Mouse (Mus musculus) megakaryocyte-erythroid progenitor cell, adult 5 weeks (primary cell): Measurements from ENCODE around the gene Aaas. TPM values are rescaled to one million over a fixed set of nuclear protein-coding genes. Genes with fewer than 3 reads are reported as not detected.

Experiments
- polyA plus RNA-seq: library from polyadenylated mRNA; stranded (reverse); fragments of >175 nt; gene quantifications from 2 replicates; pipeline ENCODE4 v1.2.3, GENCODE M21; 2012

Gene Aaas
- polyA plus RNA-seq: 148 and 161 TPM in 2 replicates

GRCm38 (mm10) chr15:102350138-102350941 lies at the start of gene Aaas:
TSS of gene Aaas (minus strand) at chr15:102350771.

GRCm38 (mm10) chr15:102366733-102367344 lies 16.3 kb upstream of the Aaas start, which contains the start of gene Sp7:
TSS of gene Sp7 (minus strand) at chr15:102367182.

GRCm38 (mm10) chr15:102331610-102332015 lies 19.0 kb downstream of the Aaas start, which contains the start of gene Myg1:
TSS of gene Myg1 (plus strand) at chr15:102331709.

GRCm38 (mm10) chr15:102326022-102326576 lies 24.5 kb downstream of the Aaas start, which contains the start of gene Pfdn5:
TSS of gene Pfdn5 (plus strand) at chr15:102326116.

GRCm38 (mm10) chr15:102295633-102296367 lies 54.8 kb downstream of the Aaas start, which contains the start of gene Espl1:
TSS of gene Espl1 (plus strand) at chr15:102296266.

Other genes with a start within 250 kb of the Aaas start
- 19.3 and 22.6 TPM in 2 replicates for gene Spryd3, start 214.5 kb downstream of the Aaas start, polyA plus RNA-seq
- 0.41 TPM in 1 of 2 replicates, not detected in the other for gene Igfbp6, start 206.4 kb downstream of the Aaas start, polyA plus RNA-seq
- gene Soat2, start 200.2 kb downstream of the Aaas start, polyA plus RNA-seq: 1.9 and 5.1 TPM in 2 replicates
- gene Zfp740, start 147.5 kb downstream of the Aaas start, polyA plus RNA-seq: 10.8 and 13.8 TPM in 2 replicates
- 25.6 and 36.3 TPM in 2 replicates for gene Csad, start 146.0 kb downstream of the Aaas start, polyA plus RNA-seq
- 84.2 and 101 TPM in 2 replicates for gene Itgb7, start 118.8 kb downstream of the Aaas start, polyA plus RNA-seq
- 27.5 and 28.1 TPM in 2 replicates for gene Rarg, start 93.3 kb downstream of the Aaas start, polyA plus RNA-seq
- gene Gm9918, start 80.2 kb downstream of the Aaas start, polyA plus RNA-seq: 0.03 TPM in 1 of 2 replicates, not detected in the other
- gene Mfsd5, start 71.3 kb downstream of the Aaas start, polyA plus RNA-seq: 56.2 and 68.1 TPM in 2 replicates
- gene Espl1, start 54.5 kb downstream of the Aaas start, polyA plus RNA-seq: 19.1 and 19.4 TPM in 2 replicates
- gene Pfdn5, start 24.7 kb downstream of the Aaas start, polyA plus RNA-seq: 29.5 and 31.4 TPM in 2 replicates
- gene Myg1, start 19.1 kb downstream of the Aaas start, polyA plus RNA-seq: 121 and 133 TPM in 2 replicates
- 0.04 and 0.06 TPM in 2 replicates for gene Sp7, start 16.4 kb upstream of the Aaas start, polyA plus RNA-seq
- 16.0 and 32.9 TPM in 2 replicates for gene Sp1, start 55.4 kb upstream of the Aaas start, polyA plus RNA-seq
- gene Amhr2, start 94.6 kb upstream of the Aaas start, polyA plus RNA-seq: 0.10 TPM in 2 replicates
- 134 and 138 TPM in 2 replicates for gene Prr13, start 108.3 kb upstream of the Aaas start, polyA plus RNA-seq
- 745 and 751 TPM in 2 replicates for gene Pcbp2, start 119.8 kb upstream of the Aaas start, polyA plus RNA-seq
- not detected in 2 replicates for gene Gm10337, start 153.0 kb upstream of the Aaas start, polyA plus RNA-seq
- gene Map3k12, start 166.3 kb upstream of the Aaas start, polyA plus RNA-seq: 0.26 and 0.75 TPM in 2 replicates
- gene Tarbp2, start 167.4 kb upstream of the Aaas start, polyA plus RNA-seq: 70.8 and 71.1 TPM in 2 replicates
- 1.0 and 2.2 TPM in 2 replicates for gene Npff, start 174.2 kb upstream of the Aaas start, polyA plus RNA-seq